Mouse (Mus musculus) v-Abl transformed pro-B cells (cell line): ENCODE measurements around the gene Midn.

Experiments used
- in situ Hi-C, 2 experiments: fragments of 400-800 bp; cut with MboI; formaldehyde crosslinking; loops; one replicate each; pipeline ENCODE4 v1.15.1; 2025; ENCODE audit not compliant: unreplicated experiment in 2 of 2

Gene Midn

DNA sequence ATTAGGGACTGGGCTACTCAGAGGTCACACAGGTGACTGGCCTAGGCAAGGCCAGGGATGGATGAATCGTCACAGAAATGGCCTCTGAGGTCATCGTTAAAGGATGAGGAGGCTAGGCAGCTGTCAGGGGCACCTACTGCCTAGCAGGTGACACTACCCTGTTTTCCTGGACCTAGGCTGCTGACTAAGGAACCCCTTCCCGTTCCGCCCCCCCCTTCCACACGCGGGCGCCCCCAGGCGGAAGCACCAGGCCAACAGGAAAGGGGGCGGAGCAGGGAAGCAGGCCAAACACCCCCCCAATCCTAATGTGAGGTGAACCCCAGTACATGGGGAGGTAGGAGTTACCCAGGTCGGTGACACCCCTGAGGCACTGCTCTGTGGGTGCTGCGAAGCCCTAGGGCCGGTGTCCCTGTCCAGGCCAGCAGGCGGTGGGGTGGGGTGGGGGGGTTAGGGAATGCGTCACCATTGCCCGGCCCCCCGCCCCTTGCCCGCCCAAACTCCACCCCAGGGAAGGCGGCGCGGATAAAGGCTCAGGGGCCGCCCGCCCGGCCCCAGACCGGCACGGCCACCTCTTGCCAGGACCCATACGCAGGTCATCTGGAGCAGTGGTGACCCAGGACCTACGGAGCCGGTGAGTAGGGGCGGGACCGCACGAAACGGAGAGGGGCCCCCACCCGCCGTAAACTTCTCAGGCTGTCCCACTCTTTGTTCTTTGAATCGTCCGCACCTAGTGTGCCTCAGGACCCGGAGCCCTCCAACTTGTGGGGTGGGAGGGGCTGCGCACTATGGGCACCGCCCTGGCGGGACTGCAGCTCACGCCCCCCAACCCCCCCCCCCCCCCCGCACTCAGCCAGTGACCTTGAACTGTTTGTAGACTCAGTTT lies at the start of gene Midn:
Midn (plus strand) TSS at position 554 of the 883 bp plus-strand sequence.
- in situ Hi-C loops: loop anchor here in 1 of 2 experiments (10.0 kb wide), 1 partner anchor 293 kb away; the partner anchor contains the start of gene Ptbp1

DNA sequence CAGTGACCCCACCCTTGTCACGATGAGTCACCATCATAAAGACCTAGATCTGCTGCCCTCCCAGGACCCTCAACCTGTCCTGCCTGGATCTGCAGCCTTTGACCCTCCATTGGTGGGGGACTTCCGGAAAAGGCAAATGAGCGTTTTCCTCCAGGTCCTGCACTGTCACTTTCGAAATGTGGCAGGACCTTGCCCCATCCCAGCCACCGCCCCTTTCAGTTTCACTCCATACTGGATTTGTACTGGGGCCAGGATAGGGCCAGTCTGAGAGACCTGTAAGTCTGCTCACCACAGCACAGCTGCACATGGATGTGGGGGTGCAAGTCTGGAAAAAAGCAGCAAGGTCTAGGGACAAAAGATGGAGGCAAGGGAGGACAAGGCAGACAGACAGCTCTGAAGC lies 49.4 kb upstream of the Midn start:
- in situ Hi-C loops: no loop called here

DNA sequence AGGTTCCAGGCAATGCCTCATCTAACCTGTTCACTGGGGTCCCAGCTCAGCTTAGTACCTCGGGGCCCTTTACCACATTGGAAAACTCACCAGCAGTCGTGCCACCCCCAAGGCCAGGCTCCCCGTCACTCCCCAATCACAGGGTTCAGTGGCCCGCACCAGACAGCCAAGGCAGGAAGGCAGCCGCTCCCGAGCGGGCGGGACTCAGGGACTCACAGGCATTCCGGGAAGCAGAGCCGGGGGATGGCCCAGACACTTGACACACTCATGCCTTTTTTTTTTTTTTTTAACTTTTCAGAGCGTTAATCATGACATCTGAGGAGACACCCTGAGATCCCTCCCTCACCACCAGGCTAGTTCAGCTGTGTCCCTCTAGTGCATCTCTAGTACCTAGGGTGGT lies 47.1 kb upstream of the Midn start:
- in situ Hi-C loops: no loop called here

DNA sequence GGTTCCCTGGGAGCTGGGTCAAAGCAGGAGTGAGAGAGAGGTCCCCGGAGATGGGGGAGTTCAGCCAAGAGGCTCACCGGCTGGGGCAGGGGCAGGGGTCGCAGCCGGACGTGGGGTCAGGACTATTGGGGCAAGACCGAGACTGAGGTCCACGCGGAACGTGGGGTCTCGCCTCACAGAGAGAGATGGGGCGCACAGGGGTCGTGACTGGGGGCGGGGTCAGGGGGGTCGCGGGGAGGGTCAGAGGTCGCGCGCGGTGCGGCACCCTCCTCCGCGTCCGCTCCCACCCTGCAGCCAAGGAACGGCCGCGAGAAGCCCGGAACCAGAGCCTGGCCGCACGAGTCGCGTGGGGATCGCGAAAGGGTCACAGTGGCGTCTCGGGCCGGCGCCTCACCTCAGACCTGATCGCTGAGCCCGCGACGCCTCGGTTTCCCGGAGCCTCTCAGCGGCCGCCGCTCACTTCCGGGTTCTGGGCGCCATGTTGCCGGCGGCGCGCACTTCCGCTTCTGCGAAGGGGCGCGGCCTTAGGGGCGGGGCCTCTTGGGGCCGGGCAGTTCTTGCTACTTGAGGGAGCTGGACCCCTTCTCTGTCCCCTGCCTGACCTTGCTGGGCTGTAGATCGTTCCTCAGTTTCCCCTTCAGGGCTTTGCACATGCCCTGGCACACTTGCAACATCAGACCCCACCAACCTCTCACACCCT lies 45.7 kb upstream of the Midn start:
- in situ Hi-C loops: no loop called here

DNA sequence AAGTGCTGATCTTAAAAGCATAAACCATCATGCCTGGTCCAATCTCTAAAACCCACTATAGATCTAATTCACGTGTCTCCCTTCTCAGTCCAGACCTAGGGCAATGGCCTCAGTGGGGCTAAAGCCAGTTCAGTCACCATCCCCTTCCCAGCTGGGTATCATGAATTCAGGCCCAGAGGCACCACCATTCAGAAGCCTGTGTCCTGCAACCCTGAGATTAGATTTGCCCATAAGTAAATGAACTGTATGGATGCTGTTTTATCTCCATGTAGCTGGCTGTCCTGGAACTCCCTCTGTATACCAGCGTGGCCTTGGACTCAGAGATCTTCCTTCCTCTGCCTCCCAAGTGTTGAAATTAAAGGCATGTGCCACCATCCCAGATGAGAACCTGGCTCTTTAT lies 45.0 kb upstream of the Midn start:
- in situ Hi-C loops: no loop called here

DNA sequence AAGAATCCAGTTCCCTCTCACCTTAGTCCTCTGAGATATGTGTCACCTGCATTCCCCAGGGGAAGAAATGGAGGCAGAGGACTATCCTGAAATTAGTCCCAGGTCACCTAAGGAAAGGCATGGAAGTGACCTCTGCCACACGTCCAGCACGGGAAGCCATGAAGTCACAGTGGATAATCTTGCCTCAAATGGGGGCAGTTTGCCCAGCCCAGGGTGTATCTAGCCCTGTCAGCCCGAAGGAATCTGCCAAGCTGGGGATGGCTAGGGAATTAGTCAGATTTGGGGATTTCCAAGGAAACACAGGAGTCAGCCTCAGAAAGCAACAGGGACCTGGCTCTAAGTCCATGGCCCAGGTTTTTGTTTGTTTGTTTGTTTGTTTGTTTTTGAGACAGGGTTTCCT lies 43.9 kb upstream of the Midn start:
- in situ Hi-C loops: no loop called here

DNA sequence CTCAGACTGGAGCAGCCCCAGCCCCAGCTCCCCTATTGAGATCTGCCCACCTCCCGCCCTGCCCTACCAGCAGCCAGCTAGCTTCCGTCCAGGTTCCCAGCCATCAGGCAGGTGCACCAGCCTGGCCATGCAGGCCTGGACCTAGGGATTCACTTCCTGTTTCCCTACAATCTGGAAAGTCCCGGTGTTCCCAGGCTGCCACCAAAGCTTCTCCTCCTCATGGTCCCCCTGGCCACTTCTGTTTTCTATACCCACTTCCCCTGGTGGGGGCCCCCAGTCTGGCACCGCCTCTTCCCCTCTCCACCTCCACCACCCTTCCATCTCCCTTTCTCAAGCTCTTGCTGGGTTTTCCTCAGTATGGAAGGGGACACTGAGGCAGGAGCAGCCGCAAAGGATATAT lies 42.6 kb upstream of the Midn start, which contains the start of gene Sbno2:
Sbno2 (minus strand) TSS at position 112 of the 400 bp plus-strand sequence.
- in situ Hi-C loops: loop anchor here in 1 of 2 experiments (5.0 kb wide), 1 partner anchor 33 kb away; no protein-coding TSS in a partner anchor

DNA sequence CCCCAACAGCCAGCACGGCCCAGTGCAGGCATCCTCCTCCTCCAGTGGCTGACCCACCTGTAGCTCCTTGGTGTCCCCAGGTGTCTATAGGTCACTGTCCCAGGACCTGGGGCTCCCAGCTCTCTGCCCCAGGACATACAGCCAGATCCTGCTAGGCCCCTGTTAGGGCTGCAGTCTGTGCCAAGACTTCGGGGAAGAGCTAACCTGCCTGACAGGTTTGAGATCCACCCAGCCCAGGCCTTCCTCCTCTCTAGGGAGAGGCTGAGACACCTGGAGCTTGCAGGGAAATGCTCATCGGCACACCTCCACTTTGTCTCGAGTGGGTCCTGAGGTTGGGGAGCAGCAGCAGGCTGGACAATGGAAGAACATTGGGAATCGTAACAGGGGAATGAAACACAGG lies 42.1 kb upstream of the Midn start:
- in situ Hi-C loops: loop anchor here in 1 of 2 experiments (5.0 kb wide), 1 partner anchor 34 kb away; no protein-coding TSS in a partner anchor

DNA sequence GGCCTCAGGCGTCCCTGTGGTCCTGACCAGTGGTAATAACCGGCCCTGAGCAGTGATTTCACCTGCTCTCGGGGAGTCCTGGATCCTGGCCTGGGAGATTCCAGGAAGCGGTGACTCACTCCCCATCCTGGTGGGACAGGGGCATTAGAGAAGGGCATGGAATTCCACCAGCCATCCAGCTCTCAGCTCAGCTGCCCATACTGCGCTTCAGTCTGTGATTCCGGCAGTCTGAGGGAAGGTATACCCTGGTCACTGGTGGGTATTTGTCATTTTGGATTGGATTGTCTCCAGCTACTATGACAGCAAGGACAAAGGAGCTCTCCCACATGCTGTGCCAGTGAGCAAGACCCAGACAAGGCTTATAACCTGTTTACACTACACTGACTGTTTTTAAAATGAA lies 40.4 kb upstream of the Midn start:
- in situ Hi-C loops: loop anchor here in 1 of 2 experiments (5.0 kb wide), 1 partner anchor 35 kb away; no protein-coding TSS in a partner anchor

DNA sequence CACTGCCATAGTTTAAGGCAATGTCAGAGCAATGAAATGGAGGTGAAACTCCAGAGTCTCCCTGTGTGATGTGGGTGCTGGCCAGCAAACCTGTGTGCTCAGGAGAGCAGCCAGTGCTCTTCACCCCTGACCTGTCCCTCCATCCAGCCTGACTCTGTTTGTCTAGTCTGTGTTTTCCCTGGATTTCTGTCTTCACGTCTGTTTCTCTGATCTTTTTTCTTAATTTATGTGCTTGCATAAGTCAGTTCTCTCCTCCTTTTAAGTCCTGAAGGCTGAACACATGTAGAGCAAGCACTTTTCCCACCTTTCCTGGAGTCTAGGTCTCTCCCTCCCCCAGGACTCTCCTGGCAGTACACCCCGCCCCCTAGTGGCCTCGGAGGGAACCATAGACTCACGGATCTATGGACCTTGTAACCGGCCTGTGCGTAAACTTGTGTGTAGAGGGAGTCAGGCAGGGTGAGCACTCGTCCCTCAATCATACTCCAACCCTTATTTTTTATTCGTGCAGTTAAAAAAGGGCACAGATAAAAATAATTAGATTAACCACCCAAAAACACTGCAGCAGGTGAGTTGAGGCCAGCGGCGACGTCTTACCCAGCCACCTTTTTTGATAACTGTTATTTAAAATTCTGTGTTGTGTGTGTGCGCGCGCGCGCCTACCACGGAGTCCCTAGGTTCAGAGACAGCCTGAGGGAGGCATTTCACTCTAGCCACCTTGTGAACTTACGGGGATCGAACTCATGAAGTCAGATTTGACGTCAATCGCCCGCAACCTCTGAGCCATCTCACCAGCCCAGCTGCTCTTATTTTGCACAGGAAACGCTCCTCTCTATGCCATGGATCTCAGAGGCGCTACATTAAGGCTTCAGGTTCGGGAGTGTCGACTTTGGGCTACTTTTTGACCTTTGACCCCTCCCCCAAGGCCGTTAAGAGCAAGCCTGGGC lies 33.5 kb upstream of the Midn start:
- in situ Hi-C loops: loop anchor here (5.0 to 10.0 kb wide), 3 partner anchors 62 to 130 kb away; partner anchors contain the start of genes Cnn2 (in 2 of the 2) and Tmem259 (in 1 of the 2)

DNA sequence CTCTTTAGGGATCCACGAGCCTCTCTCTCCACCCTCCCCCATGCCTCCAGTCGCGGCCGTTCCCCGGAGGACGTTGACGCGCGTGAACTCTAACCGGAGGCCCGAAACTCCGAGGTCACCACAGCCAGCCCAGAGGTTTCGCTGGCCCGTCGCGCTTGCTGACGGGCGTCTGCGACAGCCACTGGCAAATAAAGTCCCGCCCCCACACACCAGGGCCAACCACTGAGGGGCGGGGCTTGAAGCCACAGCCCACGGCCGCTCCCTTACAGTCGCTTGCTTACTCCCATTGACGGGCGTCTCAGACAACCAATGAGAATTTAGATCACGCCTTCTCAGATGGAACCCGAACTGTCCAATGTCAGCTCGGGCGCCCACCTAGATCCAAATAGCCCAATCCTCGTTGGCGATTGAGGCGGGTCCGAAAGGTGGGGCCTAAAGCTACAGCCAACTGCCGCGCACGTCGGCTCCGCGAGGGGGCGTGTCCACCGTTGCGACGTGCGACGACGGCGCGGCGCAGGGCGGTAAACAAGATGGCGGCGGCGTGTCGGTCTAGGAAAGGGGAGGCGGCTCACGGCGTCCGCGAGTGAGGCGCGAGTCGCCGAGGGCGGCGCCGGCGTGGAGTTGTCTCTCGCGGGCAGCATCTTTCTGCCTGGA lies 32.7 kb upstream of the Midn start, which contains the start of gene Stk11:
Stk11 (plus strand) TSS at position 514 of the 654 bp plus-strand sequence.
- in situ Hi-C loops: loop anchor here in 1 of 2 experiments (10.0 kb wide), 1 partner anchor 131 kb away; the partner anchor contains the start of genes Cnn2 and Tmem259

DNA sequence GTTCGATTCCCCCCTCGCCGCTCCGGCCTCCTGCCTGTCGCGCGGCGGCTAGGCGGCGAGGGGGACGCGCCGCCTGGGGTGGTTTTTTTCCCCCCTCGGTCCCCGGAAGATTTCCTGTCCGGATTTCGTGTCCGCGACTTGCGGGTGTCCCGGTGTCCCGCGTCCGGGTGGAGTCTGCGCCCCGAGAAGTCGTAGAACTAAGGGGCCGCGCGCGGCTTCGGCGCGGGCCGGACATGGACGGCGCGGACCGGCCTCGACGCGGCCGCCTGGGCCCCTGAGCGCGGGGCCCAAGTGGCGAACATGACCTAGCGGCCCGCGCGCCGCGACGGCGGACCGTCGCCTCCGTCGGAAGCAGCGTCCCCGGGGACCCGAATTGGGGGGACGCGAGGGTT lies 32.1 kb upstream of the Midn start:
- in situ Hi-C loops: loop anchor here in 1 of 2 experiments (10.0 kb wide), 1 partner anchor 131 kb away; the partner anchor contains the start of genes Cnn2 and Tmem259

DNA sequence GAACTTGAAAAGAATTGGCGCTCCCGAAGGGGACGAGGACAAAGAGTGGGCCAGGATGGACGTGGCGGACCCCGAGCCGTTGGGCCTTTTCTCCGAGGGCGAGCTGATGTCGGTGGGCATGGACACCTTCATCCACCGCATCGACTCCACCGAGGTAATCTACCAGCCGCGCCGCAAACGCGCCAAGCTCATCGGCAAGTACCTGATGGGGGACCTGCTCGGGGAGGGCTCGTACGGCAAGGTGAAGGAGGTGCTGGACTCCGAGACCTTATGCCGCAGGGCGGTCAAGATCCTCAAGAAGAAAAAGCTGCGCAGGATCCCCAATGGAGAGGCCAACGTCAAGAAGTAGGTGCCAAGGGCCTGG lies 31.5 kb upstream of the Midn start:
- in situ Hi-C loops: loop anchor here in 1 of 2 experiments (10.0 kb wide), 1 partner anchor 132 kb away; the partner anchor contains the start of genes Cnn2 and Tmem259

DNA sequence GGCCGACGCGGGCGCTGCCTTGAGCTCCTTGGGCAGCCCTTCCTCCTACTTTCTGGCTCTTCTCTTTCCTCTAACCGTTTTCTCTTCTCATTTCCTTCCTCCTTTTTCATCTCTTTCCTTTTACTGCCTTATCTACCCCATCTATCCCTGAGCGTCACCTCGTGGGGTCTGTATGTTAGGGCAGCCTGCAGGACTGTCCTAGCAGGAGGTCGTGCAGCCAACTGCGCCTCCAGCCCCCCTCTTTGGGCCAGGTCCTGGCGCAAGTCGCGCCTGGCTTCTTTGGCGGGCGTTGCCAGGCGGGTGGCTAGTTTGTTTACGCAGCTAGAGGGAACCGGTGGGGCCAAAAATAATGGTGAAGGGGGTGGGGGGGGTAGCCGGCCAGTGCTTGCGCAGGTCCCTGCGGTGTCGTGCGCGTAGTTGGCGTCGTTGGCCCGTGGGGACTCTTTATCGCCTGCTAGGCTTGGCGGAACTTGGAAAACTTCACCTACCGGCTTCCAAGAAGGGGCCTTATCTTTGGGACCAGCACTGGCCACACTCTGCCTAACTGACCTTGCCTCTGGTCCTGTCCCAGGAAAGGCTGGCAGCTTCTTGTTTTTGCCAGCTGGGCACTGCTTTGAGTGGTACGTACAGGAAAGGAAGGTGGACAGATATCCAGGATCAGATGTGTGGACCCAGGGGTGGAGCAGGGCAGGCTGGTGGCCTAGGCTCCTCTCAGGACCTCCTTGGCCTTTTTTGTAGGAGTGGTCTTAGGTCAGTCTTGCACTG lies 31.0 kb upstream of the Midn start:
- in situ Hi-C loops: loop anchor here in 1 of 2 experiments (10.0 kb wide), 1 partner anchor 132 kb away; the partner anchor contains the start of genes Cnn2 and Tmem259

DNA sequence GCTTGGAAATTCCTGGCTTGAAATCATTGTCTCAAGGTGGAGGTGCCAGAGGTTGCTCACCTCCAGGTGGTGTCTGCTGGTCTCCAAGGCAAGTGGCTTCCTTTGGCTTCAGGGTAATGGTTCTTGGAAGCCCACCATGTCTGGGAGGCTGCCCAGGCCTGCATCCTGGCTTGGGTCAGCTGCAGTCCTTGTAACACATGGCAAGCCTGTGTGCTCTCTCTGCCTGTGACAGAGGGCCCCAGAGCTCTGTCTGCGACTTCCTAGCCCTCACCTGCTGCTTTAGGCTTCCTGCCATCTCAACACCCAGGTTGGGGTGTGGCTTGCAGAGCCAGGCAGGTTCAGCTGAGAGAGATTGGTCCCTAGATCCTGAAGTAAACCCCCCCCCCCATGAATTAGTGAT lies 30.3 kb upstream of the Midn start:
- in situ Hi-C loops: loop anchor here in 1 of 2 experiments (10.0 kb wide), 1 partner anchor 133 kb away; the partner anchor contains the start of genes Cnn2 and Tmem259

DNA sequence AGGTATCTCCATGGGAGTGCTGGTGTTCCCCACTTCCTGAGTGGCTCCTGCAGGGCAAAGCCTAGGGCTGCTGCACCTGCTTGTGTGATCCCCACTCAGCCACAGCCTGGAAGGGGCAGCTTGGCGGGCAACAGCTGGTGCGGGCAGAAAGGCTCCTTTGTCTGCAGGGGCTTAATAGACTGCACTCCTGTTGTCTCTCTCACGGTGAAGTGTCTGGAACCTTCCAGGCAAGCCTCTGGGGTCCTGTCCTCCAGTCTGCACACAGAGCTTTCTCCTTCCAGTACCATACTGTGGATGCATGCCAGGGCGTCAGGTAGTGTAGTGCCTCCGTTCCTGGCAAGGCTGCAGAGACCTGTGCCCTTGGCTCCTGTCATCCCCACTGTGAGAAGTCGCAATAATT lies 29.5 kb upstream of the Midn start:
- in situ Hi-C loops: loop anchor here in 1 of 2 experiments (10.0 kb wide), 1 partner anchor 134 kb away; the partner anchor contains the start of genes Cnn2 and Tmem259

DNA sequence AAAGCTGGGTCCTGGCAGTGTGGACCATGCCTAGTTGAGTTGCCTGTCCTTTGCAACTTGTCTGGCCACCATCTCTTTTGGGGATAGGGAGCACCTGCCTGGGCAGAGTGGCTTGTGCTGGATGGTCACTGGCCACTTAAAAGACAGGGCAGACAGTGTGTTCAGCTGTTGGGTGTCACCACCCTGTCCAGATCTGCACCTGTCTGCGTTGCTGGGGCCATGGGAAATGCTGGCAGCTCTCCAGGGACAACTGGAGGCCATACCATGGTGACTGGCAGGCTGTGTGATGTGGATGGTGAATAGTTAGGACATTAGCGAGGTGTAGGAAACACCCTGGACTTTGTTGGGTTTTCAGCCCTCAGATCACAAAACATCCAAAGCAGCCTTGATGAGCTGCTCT lies 27.9 kb upstream of the Midn start:
- in situ Hi-C loops: no loop called here

DNA sequence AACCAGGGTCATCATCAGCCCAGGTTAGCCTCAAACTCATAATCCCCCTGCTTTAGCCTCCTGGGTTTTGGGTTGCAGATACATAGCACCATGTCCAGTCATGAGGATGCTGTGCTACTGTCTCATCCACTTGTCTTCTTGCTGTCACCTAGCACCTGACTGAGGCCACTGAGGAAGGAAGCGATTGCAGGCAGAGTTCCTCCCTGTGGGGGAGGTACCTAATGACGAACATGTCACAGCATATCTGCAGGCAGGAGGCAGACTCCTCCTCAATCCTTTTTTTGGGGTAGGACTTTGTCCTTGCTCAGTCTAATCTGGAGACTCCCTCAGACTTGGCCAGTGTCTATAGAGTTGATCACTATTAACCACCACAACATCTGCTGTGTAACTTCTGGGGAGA lies 26.4 kb upstream of the Midn start:
- in situ Hi-C loops: no loop called here
